Mouse (Mus musculus) megakaryocyte-erythroid progenitor cell, adult 5 weeks (primary cell): Measurements from ENCODE around the gene Dennd1a. TPM values are rescaled to one million over a fixed set of nuclear protein-coding genes. Genes with fewer than 3 reads are reported as not detected.

Experiments used
- polyA plus RNA-seq: library from polyadenylated mRNA; stranded (reverse); fragments of >175 nt; gene quantifications from 2 replicates; pipeline ENCODE4 v1.2.3, GENCODE M21; 2012

Gene Dennd1a
- 46.7 and 54.3 TPM in 2 replicates for polyA plus RNA-seq

DNA sequence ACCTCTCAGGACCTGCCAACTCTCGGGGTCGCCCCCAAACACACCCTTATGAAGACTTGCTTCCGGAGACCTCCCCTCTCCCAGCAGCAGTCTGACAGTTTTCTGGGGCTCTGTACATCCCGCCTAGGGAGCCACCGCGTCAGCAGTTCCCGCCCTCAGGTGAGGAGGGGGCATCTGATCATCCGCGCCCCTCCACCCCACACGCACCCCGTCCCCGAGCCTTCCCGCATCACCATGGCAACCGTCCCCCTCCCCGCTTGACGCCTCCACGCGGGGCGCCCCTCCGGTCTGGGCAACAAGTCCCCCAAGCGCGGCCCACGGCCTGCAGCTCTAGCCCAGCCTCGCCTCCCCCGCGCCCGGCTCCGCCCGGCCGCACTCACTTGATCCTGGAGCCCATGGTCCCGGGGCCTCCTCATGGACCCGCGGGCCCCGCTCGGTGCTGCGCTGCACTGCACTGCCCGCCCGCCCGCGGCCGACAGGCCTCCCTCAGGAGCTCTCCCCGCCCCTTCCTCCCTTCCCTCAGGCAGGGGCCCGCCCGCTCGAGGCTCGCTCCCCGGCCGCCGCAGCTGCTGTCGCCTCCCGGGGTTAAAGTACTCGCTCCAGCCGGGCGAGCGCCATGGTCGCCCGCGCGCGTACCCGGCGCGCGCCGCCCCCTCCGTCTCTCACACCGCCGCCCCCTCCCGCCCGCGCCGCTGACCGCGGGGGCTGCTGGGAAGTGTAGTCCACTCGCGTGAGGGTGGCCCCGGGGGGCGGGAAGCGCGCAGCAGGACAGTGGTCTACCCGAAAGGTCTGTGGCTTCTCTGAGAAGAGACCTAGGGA lies at the start of gene Dennd1a:
Gene Dennd1a (minus strand): TSS at position 658 of the 819 bp plus-strand sequence.

DNA sequence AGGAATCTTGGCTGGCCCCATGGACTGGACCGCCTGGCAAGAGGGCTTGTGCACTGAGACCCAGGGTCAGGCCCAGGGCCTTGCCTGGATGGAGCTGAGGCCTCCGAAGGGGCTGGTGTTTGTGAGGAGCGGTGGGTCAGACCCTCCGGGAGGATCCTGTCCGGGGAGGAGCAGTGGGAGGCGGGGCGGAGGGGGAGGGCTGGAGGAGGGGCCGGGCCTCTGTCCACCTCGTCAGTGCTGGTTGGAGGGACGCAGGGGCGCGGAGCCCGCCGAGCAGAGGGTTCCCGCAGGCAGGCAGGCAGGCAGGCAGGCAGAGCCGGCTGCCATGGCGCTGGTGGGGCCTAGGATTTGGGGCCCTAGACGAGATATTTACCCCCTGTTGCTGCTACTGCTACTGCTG lies 511.2 kb downstream of the Dennd1a start, which contains the start of gene Crb2:
Gene Crb2 (plus strand): TSS at position 234 of the 400 bp plus-strand sequence.

Other genes with a start within 250 kb of the Dennd1a start
- gene Lhx2, start 51.9 kb upstream of the Dennd1a start, polyA plus RNA-seq: 0.03 and 0.34 TPM in 2 replicates
- gene Nek6, start 224.3 kb upstream of the Dennd1a start, polyA plus RNA-seq: 10.8 and 12.6 TPM in 2 replicates